Mouse (Mus musculus) right cerebral cortex, postnatal 10 days (tissue): ENCODE data around the gene Tmem81.
"Not testable (repeated sequence)": the region's sequence is repeated elsewhere in the genome, so short reads cannot be mapped to it uniquely, and the experiment has no call there.

Source experiments
- DNase-seq, 2 experiments: peaks; one replicate each; pipeline ENCODE4 v3.0.0; 2021; ENCODE audit warnings: low spot score in 2 of 2

The Tmem81 gene

GRCm38 (mm10) chr1:132506058-132506457 is at the start of gene Tmem81:
Gene Tmem81 (plus strand): TSS chr1:132506230.
- DNase-seq = peak in 1 of 2 experiments; percentile 44

GRCm38 (mm10) chr1:132464651-132465050 is 41.4 kb upstream of the Tmem81 start:
- no peak for DNase-seq

DNA sequence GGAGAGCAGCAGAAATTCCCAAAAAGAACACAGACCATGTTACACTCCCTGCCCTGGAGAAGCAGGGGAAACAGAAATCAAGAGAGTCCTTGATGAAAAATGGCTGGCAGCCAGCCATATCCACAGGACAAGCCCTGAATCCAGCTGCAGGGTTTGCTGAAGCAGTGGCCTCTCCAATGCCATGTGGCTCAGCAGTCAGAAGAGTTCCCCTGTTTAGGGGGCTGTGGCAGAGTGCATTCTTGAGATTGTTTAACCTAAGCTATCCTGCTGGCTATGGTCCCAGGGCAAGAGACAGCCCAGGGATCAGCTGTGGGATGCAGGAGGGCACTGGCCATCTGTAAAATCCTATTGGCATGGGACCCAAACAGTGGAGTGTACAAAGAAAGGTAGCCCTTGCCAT is 37.1 kb upstream of the Tmem81 start:
- DNase-seq = no peak

GRCm38 (mm10) chr1:132469519-132469918 is 36.5 kb upstream of the Tmem81 start:
- DNase-seq = no peak

DNA sequence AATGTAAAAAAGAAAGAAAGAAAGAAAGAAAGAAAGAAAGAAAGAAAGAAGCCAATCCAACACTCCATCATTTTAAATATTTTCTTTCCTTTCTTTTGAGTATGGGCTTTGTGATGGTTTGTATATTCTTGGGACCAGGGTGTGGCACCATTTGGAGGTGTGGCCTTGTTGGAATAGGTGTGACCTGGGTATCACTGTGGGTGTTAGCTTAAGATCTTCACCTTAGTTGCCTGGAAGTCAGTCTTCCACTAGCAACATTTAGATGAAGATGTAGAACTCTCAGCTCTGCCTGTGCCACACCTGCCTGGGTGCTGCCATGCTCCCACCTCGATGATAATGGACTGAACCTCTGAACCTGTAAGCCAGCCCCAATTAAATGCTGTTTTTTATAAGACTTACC is 36.0 kb upstream of the Tmem81 start:
- DNase-seq = not testable (repeated sequence)

- DNase-seq = no peak
These were observed 35.0 kb upstream of the Tmem81 start for GRCm38 (mm10) chr1:132471032-132471431.

GRCm38 (mm10) chr1:132471499-132471898 is 34.5 kb upstream of the Tmem81 start:
- DNase-seq = no peak

DNA sequence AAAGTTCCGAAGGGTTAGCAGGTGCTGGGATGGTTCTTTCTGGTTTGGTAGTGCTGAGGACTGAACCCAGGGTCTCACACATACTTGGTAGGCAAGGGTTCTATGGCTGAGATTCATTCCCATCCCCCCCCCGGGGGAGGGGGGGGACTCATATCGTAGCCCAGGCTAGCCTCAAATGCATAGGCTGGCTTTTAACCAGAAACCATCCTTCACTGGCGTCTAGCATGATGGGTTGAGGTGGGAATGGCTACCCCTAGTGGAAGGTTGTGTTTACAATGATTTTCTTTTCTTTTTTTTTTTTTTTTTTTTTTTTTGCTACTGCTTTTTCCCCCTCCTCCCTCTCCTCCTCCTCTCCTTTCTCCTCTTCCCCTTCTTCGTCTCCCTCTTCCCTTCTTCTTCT is 33.5 kb upstream of the Tmem81 start:
- no peak for DNase-seq

DNA sequence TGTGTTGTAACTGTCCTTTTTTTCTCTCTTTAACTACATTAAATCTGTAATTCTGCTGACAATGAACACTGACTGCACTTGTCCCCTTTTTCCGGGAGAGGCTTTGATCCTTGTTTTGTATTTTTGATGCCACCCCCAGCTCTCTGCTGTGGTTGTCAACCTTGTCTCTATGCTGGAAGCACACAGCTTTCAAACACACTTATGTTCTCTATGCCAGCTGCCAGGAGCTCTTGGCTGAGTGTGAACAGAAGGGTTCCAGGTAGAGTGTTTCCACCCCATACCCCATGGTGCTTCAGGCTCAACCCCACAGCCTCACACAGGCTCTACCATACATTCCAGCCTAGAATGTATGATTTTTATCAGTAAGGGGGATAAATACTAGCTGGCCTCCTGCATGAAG is 31.5 kb upstream of the Tmem81 start:
- no peak for DNase-seq

- DNase-seq = peak in 1 of 2 experiments; percentile 35
These were observed 29.5 kb upstream of the Tmem81 start for GRCm38 (mm10) chr1:132476575-132476927.

DNA sequence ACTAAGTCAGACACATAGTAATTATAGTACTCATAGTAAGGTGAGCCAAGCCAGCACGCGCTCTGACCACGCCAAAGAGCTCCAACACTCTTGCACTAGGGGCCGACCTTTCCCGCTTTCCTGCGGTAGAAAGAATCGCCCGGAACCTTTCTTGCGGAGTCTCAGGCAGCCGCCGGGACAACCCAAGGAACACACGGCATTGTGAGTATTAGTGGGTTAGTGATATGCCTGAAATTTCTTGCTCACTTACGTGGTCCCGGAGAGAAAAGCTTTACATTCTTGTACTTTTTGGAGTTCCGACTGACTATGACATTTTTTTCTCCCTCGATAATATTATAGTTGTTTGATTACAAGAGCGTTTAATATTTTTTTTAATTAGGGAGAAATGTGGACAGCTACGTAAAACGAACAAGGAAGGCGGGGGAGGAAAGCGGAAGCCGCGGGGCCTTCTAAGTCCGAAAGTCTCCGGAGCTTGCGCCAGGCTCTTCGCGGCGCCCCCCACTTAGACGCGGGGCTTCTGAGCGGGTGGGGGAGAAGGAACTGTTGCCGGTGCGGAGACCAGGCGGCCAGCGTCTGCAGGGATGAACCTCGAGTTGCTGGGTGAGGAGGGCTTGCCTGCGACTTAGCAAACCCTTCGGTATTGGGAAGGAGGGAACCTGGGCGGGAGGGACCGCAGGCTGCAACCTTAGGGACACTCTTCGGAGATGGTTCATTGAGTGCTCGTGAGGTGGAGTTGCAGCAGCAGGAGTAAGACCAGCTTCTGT is 28.9 kb upstream of the Tmem81 start, which contains the start of gene Rbbp5:
Gene Rbbp5 (plus strand): TSS at position 438 of the 764 bp plus-strand sequence.
- DNase-seq = peak; percentile 91 to 92

DNA sequence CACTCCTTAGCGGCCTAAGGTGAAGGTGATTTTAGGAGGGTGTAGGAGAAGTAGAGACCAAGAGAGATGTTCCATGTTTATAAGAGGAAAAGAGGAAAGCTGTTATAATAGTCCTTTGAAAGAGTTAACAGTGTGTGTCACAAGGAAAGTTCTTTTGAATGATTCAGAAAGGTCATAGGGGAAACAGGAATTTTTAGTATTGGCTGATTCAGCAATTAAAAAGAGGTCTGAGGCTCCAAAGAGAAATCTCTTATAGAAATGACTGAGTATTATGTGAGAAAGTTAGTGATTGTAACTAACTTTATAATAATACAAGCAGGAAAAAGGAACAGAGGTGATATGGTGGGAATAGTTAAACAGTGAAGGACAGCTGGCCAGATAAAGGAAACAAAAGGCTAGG is 26.6 kb upstream of the Tmem81 start:
- DNase-seq = no peak

DNA sequence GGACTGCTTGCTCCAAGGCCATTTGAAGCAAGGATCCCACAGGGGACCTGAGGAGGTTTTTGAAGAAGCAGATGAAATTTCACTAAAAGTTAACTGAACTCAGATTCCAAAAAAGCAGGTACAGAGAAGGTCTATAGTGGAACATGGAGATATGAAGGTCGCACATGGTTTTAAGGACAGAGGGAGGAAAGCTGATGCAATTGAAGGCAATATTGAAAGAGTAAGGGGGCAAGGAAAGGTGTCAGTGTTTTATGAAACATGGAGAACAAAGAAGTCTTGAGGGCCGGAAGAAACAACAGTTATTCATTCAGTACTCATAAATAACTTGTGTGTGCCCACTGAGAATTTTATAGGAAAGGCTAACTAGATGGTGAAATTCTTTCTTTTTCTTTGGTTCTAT is 24.4 kb upstream of the Tmem81 start:
- no peak for DNase-seq

- DNase-seq = no peak
These were observed 22.8 kb upstream of the Tmem81 start for GRCm38 (mm10) chr1:132483234-132483633.

DNA sequence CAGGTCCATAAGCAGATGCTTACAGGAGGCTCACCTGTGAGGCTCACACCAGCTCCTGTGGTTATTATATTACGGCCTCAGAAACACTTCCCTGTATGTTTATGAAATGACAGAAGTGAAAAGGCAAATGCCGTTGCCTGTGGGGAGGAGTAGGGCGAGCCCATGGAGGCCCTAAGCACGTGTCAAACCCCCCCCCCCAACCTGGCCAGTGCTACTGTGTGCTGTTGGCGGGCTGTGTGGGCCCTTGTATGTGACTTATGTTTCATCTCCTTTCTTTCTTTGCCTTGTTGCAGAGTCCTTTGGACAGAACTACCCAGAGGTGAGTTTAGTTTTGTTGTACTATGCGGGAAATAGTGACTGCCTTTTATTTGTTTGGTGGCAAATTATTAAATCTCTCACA is 22.3 kb upstream of the Tmem81 start:
- DNase-seq = no peak

- DNase-seq = no peak
These were observed 5.5 kb upstream of the Tmem81 start for GRCm38 (mm10) chr1:132500535-132500934.

- DNase-seq = peak in 1 of 2 experiments; percentile 39
These were observed 875 bp upstream of the Tmem81 start for GRCm38 (mm10) chr1:132505155-132505554.

GRCm38 (mm10) chr1:132506656-132507055 is 626 bp downstream of the Tmem81 start:
- DNase-seq = peak in 1 of 2 experiments; percentile 21

- peak in 1 of 2 experiments; percentile 34 for DNase-seq
These were observed 3.7 kb downstream of the Tmem81 start for GRCm38 (mm10) chr1:132509771-132510170.

DNA sequence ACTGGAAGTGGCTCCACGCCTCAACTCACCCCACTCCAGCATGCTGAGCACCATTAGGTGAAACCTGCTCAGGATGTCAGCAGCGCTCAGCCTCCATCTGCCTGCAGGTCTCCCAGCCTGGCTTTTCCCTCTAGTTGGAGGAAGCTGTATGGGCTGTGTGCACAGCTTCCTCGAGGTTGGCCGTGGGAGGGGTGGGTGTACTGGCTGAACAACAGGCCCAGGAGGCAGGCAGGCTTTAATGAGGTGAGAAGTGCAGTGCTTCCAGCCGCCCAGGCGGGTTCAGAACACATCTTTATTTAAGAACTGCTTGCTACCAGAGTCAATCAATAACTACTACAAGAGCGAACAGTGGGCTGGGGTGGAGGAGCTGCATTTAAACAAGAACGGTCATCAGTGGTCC is 5.5 kb downstream of the Tmem81 start:
- DNase-seq = peak in 1 of 2 experiments; percentile 28

- DNase-seq = peak in 1 of 2 experiments; percentile 18
These were observed 6.1 kb downstream of the Tmem81 start for GRCm38 (mm10) chr1:132512106-132512505.

DNA sequence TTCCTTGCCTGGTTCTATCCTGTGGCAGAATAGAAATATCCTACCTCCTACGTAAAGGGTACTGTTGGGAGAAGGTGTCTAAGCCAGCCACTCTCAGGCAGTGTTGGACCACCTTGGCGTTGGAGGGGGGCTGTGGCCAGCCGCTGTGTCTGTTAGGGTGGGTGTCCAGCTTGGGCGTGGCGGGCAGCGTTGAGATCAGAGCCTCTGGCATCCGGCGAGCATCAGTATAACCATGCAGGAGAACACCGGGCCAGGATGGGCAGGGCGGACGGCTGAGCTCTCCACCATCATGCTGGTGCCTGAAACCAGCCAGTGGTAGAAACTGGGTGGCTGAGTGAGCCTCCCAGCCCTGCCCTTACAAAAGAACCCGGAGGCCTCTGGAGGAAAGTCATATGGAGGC is 9.3 kb downstream of the Tmem81 start:
- peak in 1 of 2 experiments; percentile 24 for DNase-seq

- peak; percentile 15 to 32 for DNase-seq
These were observed 10.7 kb downstream of the Tmem81 start for GRCm38 (mm10) chr1:132516776-132517175.

- DNase-seq = no peak
These were observed 12.6 kb downstream of the Tmem81 start for GRCm38 (mm10) chr1:132518621-132519020.
